Mouse (Mus musculus) liver, embryonic 14.5 days (tissue): ENCODE measurements at regions not wholly inside any gene's neighbourhood (a gene's known extent, or its start where the extent isn't known, plus 50 kb on each side); places are given as distances from the start of the nearest gene placed in this dataset.

ENCODE experiments used
- ATAC-seq: fragments of 200-750 bp; cut with Nextera tagmentation; 2 replicates; pipeline ENCODE4 v1.8.0; 2017; ENCODE audit warnings: moderate number of reproducible peaks, mild to moderate bottlenecking, moderate library complexity; ENCODE audit not compliant: insufficient read depth
- DNase-seq, 3 experiments: peaks; one replicate each; pipeline ENCODE4 v3.0.0-alpha.2; 2012 to 2013; ENCODE audit warnings: low read depth in 3 of 3, low spot score in 3 of 3
- H3K27ac ChIP-seq: fragments of 300-500 bp; sonication (generic); 2 replicates; pipeline ENCODE4 v1.5.1; 2014; ENCODE audit warnings: moderate library complexity, mild to moderate bottlenecking, control low read depth, inconsistent platforms
- H3K27me3 ChIP-seq: fragments of 300-500 bp; sonication (generic); 2 replicates; pipeline ENCODE4 v1.6.1; 2014; ENCODE audit warnings: mild to moderate bottlenecking, low read length, moderate library complexity; ENCODE audit not compliant: control insufficient read depth, insufficient read depth
- H3K36me3 ChIP-seq: fragments of 300-500 bp; sonication (generic); replicated peaks from 2 replicates; pipeline ENCODE4 v1.6.1; 2014; ENCODE audit warnings: low read depth; ENCODE audit not compliant: control insufficient read depth, insufficient read depth
- H3K4me1 ChIP-seq, 2 experiments: fragments of 200-500 bp in 1 of 2; fragments of 300-500 bp in 1 of 2; sonication (generic) in 1 of 2; replicated peaks; 2 replicates each; pipeline ENCODE4 v1.6.1; 2012 to 2014; ENCODE audit warnings: antibody characterized with exemption in 1 of 2, inconsistent platforms in 1 of 2, low read length in 1 of 2; ENCODE audit not compliant: control insufficient read depth in 2 of 2, insufficient read depth in 2 of 2
- H3K4me2 ChIP-seq: fragments of 300-500 bp; sonication (generic); 2 replicates; pipeline ENCODE4 v1.6.1; 2014; ENCODE audit warnings: low read depth, mild to moderate bottlenecking, control low read depth, moderate library complexity
- H3K4me3 ChIP-seq, 2 experiments: fragments of 200-500 bp in 1 of 2; fragments of 300-500 bp in 1 of 2; sonication (generic) in 1 of 2; 2 replicates each; pipeline ENCODE4 v1.5.1; 2012 to 2014; ENCODE audit warnings: low read depth in 2 of 2, low read length in 2 of 2, mild to moderate bottlenecking in 2 of 2, control low read depth in 1 of 2, inconsistent platforms in 1 of 2, moderate library complexity in 1 of 2; ENCODE audit not compliant: insufficient read depth in 1 of 2
- H3K9ac ChIP-seq: fragments of 300-500 bp; sonication (generic); replicated peaks from 2 replicates; pipeline ENCODE4 v1.6.1; 2014; ENCODE audit warnings: mild to moderate bottlenecking, control low read depth, moderate library complexity
- H3K9me3 ChIP-seq: fragments of 300-500 bp; sonication (generic); 2 replicates; pipeline ENCODE4 v1.6.1; 2016; ENCODE audit warnings: low read length, mixed read lengths; ENCODE audit not compliant: control insufficient read depth
- CTCF ChIP-seq: IDR thresholded peaks from 2 replicates; pipeline ENCODE4 v1.5.1; 2016; ENCODE audit warnings: antibody characterized with exemption, low read depth, control low read depth
- EP300 ChIP-seq: IDR thresholded peaks from 2 replicates; pipeline ENCODE4 v1.6.1; 2016; ENCODE audit warnings: antibody characterized with exemption, low read depth
- WGBS: fragments of 180-500 bp; shearing (Covaris S2); extraction: QIAGEN DNeasy Blood & Tissue Kit; methylation state at CpG from one replicate; pipeline ENCODE4 v1.1.7; 2014; ENCODE audit not compliant: insufficient replicate concordance; 5-methylcytosine and 5-hydroxymethylcytosine counted together

GRCm38 (mm10) chr9:61225882-61226281 lies 146.3 kb upstream of the Tle3 start:
- no peak for ATAC-seq

GRCm38 (mm10) chr9:61226596-61227384 lies 145.4 kb upstream of the Tle3 start:
- no peaks in the 10 kb centered on the region for H3K9me3 ChIP-seq
- H3K27ac ChIP-seq = no peak overlapping the region
- DNase-seq (no peak), ATAC-seq (no peak)
- H3K9ac ChIP-seq = no peak overlapping the region
- WGBS = 50% methylated on average over 12 of the region's 12 CpGs
- no peak overlapping the region for H3K4me3 ChIP-seq
- H3K27me3 ChIP-seq = no peaks in the 10 kb centered on the region
- H3K36me3 ChIP-seq = no peaks in the 10 kb centered on the region
- no peak overlapping the region for H3K4me2 ChIP-seq
- TF ChIP-seq EP300 (no peak), CTCF (peak; percentile 29; the same call in 1 of the 2 replicates)
- H3K4me1 ChIP-seq = no peaks in the 10 kb centered on the region

More at GRCm38 (mm10) chr9:61225882-61226281, 146.3 kb upstream of the Tle3 start:
- no peak for TF ChIP-seq CTCF
- no peak for TF ChIP-seq EP300
- H3K9ac ChIP-seq = no peak overlapping the region
- H3K4me1 ChIP-seq = no peaks in the 10 kb centered on the region
- DNase-seq = no peak
- no peaks in the 10 kb centered on the region for H3K9me3 ChIP-seq
- no peaks in the 10 kb centered on the region for H3K27me3 ChIP-seq
- no peak overlapping the region for H3K27ac ChIP-seq
- H3K4me2 ChIP-seq = no peak overlapping the region
- 89% methylated on average over 1 of the region's 1 CpGs for WGBS
- H3K4me3 ChIP-seq = no peak overlapping the region
- H3K36me3 ChIP-seq = no peaks in the 10 kb centered on the region

GRCm38 (mm10) chr9:61227492-61228229 lies 144.5 kb upstream of the Tle3 start:
- Histone ChIP-seq H3K4me3 (no peak overlapping the region), H3K9ac (no peak overlapping the region), H3K36me3 (no peaks in the 10 kb centered on the region), H3K27ac (no peak overlapping the region), H3K4me2 (no peak overlapping the region), H3K9me3 (no peaks in the 10 kb centered on the region), H3K27me3 (no peaks in the 10 kb centered on the region), H3K4me1 (no peaks in the 10 kb centered on the region)
- ATAC-seq (no peak), DNase-seq (no peak)
- no peak for TF ChIP-seq EP300
- no peak for TF ChIP-seq CTCF
- 53% methylated on average over 19 of the region's 19 CpGs for WGBS

GRCm38 (mm10) chr9:61228230-61228631 lies 143.9 kb upstream of the Tle3 start:
- Histone ChIP-seq H3K9me3 (no peaks in the 10 kb centered on the region), H3K36me3 (no peaks in the 10 kb centered on the region), H3K4me3 (no peak overlapping the region), H3K4me2 (no peak overlapping the region), H3K27me3 (no peaks in the 10 kb centered on the region), H3K4me1 (no peaks in the 10 kb centered on the region), H3K27ac (no peak overlapping the region), H3K9ac (no peak overlapping the region)
- no peak for TF ChIP-seq EP300
- TF ChIP-seq CTCF = no peak
- 72% methylated on average over 6 of the region's 6 CpGs for WGBS
- ATAC-seq (no peak), DNase-seq (no peak)

GRCm38 (mm10) chr9:61230306-61230705 lies 141.9 kb upstream of the Tle3 start:
- no peaks in the 10 kb centered on the region for H3K9me3 ChIP-seq
- H3K4me3 ChIP-seq = no peak overlapping the region
- no peaks in the 10 kb centered on the region for H3K27me3 ChIP-seq
- TF ChIP-seq EP300 (no peak), CTCF (no peak)
- no peak overlapping the region for H3K9ac ChIP-seq
- H3K4me2 ChIP-seq = no peak overlapping the region
- DNase-seq (no peak), ATAC-seq (no peak)
- WGBS = 63% methylated on average over 4 of the region's 4 CpGs
- H3K27ac ChIP-seq = no peak overlapping the region
- H3K4me1 ChIP-seq = no peaks in the 10 kb centered on the region
- no peaks in the 10 kb centered on the region for H3K36me3 ChIP-seq
